Mouse (Mus musculus): ENCODE measurements around the gene Pcid2. TPM values are rescaled to one million over a fixed set of nuclear protein-coding genes. Genes with fewer than 3 reads are reported as not detected.

Gene Pcid2
- polyA plus RNA-seq, 1 experiment from 2014 or later, result 39.7 TPM

- Histone ChIP-seq H3K27ac (replicated peaks; ENCODE audit: low read depth, low read length) (no peak overlapping the region), H3K9ac (replicated peaks; ENCODE audit: low read length) (no peak overlapping the region)
- WGBS, result 82% methylated on average over 5 of the region's 5 CpGs
Observed at GRCm38 (mm10) chr8:13028482-13028881, 76.8 kb downstream of the Pcid2 start.

DNA sequence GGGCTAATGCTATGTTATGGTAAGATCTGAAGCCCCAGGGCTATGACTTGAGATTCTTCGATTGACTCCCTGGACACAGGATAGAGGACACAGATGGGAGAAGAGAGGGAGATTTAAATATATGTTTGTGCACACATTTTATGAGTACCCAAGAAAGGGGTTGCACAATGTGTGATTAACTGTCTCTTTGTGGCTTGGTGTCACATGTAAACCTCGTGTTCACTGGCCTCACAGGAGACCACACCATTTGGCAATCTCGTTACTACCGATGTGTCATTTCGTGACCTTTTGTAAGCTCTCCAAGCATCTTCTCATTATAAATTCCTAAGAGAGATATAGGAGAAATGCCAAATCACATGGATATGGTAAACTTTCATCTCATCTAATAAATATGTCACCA, 77.6 kb downstream of the Pcid2 start:
- Histone ChIP-seq H3K4me2 (ENCODE audit: low read length) (no peak overlapping the region), H3K9ac (replicated peaks; ENCODE audit: low read length) (no peak overlapping the region)
- DNase-seq, result no peak

More at GRCm38 (mm10) chr8:13028482-13028881, 76.8 kb downstream of the Pcid2 start:
- H3K36me3 ChIP-seq (ENCODE audit: control insufficient read depth, insufficient read depth, low read length), result no peaks in the 10 kb centered on the region
- no peak overlapping the region for H3K4me2 ChIP-seq (ENCODE audit: low read length)
- H3K27me3 ChIP-seq (ENCODE audit: control insufficient read depth, insufficient read depth, low read length), result no peaks in the 10 kb centered on the region
- ATAC-seq (ENCODE audit: low FRiP score, low TSS enrichment) (no peak), DNase-seq (no peak)
- H3K4me1 ChIP-seq (ENCODE audit: control insufficient read depth, insufficient read depth, low read length), result no peaks in the 10 kb centered on the region
- H3K9me3 ChIP-seq (ENCODE audit: control insufficient read depth, low read length), result no peaks in the 10 kb centered on the region
- no peak overlapping the region for H3K4me3 ChIP-seq (replicated peaks; ENCODE audit: low read depth, low read length)

More for the DNA sequence above, 77.6 kb downstream of the Pcid2 start:
- Histone ChIP-seq H3K9me3 (ENCODE audit: control insufficient read depth, low read length) (no peaks in the 10 kb centered on the region), H3K27me3 (ENCODE audit: control insufficient read depth, insufficient read depth, low read length) (no peaks in the 10 kb centered on the region), H3K27ac (replicated peaks; ENCODE audit: low read depth, low read length) (no peak overlapping the region), H3K4me3 (replicated peaks; ENCODE audit: low read depth, low read length) (no peak overlapping the region), H3K4me1 (ENCODE audit: control insufficient read depth, insufficient read depth, low read length) (no peaks in the 10 kb centered on the region), H3K36me3 (ENCODE audit: control insufficient read depth, insufficient read depth, low read length) (no peaks in the 10 kb centered on the region)
- 87% methylated on average over 5 of the region's 5 CpGs for WGBS
- no peak for ATAC-seq (ENCODE audit: low FRiP score, low TSS enrichment)

Small RNAs within 50 kb of the gene (microRNA-seq; reads per million reads assigned to microRNA genes)
- gene Mir7065, result not detected

Other genes with a start within 250 kb of the Pcid2 start
- 173 and 174 TPM in 2 replicates for gene Mcf2l, start 231.7 kb downstream of the Pcid2 start, polyA plus RNA-seq (2014; fragmentation: Nextera tagmentation; extraction: Ambion mirVana)
- not detected in 2 replicates for gene F7, start 79.4 kb downstream of the Pcid2 start, polyA plus RNA-seq (2014; fragmentation: Nextera tagmentation; extraction: Ambion mirVana)
- gene F10, start 68.2 kb downstream of the Pcid2 start, polyA plus RNA-seq (2014; fragmentation: Nextera tagmentation; extraction: Ambion mirVana), result 0.29 TPM in 1 of 2 replicates, not detected in the other
- gene Proz, start 44.5 kb downstream of the Pcid2 start, polyA plus RNA-seq (2014; fragmentation: Nextera tagmentation; extraction: Ambion mirVana), result 1.4 TPM in 2 replicates
- gene Cul4a, start 162 bp upstream of the Pcid2 start, polyA plus RNA-seq (2014; fragmentation: Nextera tagmentation; extraction: Ambion mirVana), result 49.9 and 76.6 TPM in 2 replicates
- gene Lamp1, start 53.7 kb upstream of the Pcid2 start, polyA plus RNA-seq (2014; fragmentation: Nextera tagmentation; extraction: Ambion mirVana), result 252 and 292 TPM in 2 replicates
- 15.9 and 17.6 TPM in 2 replicates for gene Grtp1, start 95.2 kb upstream of the Pcid2 start, polyA plus RNA-seq (2014; fragmentation: Nextera tagmentation; extraction: Ambion mirVana)
- not detected in 2 replicates for gene Adprhl1, start 148.7 kb upstream of the Pcid2 start, polyA plus RNA-seq (2014; fragmentation: Nextera tagmentation; extraction: Ambion mirVana)
- 29.4 and 35.5 TPM in 2 replicates for gene Dcun1d2, start 182.7 kb upstream of the Pcid2 start, polyA plus RNA-seq (2014; fragmentation: Nextera tagmentation; extraction: Ambion mirVana)
- gene Tmco3, start 182.7 kb upstream of the Pcid2 start, polyA plus RNA-seq (2014; fragmentation: Nextera tagmentation; extraction: Ambion mirVana), result 34.6 and 39.0 TPM in 2 replicates
- 77.9 and 112 TPM in 2 replicates for gene Tfdp1, start 233.3 kb upstream of the Pcid2 start, polyA plus RNA-seq (2014; fragmentation: Nextera tagmentation; extraction: Ambion mirVana)

Data from midbrain, embryonic 14.5 days (tissue).